Mouse (Mus musculus) hematopoietic stem cell, adult 5-6 weeks (primary cell): Measurements from ENCODE around the gene Stat6. TPM values are rescaled to one million over a fixed set of nuclear protein-coding genes. Genes with fewer than 3 reads are reported as not detected.

Experiments used
- ATAC-seq, 2 experiments: fragments of 125-278 bp in 1 of 2; replicated peaks in 1 of 2; 2 replicates each; pipeline ENCODE4 v1.8.0; 2016 to 2017; ENCODE audit warnings: inconsistent platforms in 2 of 2, mild to moderate bottlenecking in 2 of 2, moderate number of reproducible peaks in 2 of 2, low read depth in 1 of 2, moderate TSS enrichment in 1 of 2; ENCODE audit not compliant: low FRiP score in 2 of 2, poor library complexity in 2 of 2, severe bottlenecking in 2 of 2, insufficient read depth in 1 of 2, low TSS enrichment in 1 of 2
- total RNA-seq: library from RNA; stranded (forward); fragments of 172-1452, 232-1000 nt; gene quantifications from 2 replicates; pipeline ENCODE4 v1.2.3, GENCODE M21; 2017

Gene Stat6
- 49.8 and 50.8 TPM in 2 replicates for total RNA-seq

- peak; percentile 88 to 89 for ATAC-seq
These were observed at the start of gene Stat6 for GRCm38 (mm10) chr10:127642772-127643552. Gene Stat6 (plus strand): TSS chr10:127642986.

DNA sequence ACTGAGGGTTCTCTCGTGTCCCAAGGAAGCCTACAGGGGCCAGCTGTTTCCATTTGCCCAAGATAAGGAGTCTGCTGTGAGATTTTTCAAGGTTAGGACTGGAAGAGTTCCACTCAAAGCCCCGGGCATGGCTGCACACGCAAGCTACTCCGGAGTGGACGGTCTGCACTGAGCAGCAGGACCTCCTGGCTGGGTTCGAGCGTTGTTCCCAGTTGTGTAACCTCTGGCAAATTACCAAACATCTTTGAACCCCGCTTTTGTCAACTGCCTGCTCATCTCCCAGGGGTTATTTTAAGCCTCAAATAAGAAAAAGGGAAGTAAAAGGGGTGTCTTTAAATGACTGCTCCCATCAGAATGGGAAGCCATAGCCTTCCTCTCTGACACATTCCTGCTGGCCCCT lies 48.4 kb upstream of the Stat6 start:
- no peak; a peak in 1 of 4 replicates for ATAC-seq

GRCm38 (mm10) chr10:127594930-127595715 lies 47.7 kb upstream of the Stat6 start:
- ATAC-seq: no peak

DNA sequence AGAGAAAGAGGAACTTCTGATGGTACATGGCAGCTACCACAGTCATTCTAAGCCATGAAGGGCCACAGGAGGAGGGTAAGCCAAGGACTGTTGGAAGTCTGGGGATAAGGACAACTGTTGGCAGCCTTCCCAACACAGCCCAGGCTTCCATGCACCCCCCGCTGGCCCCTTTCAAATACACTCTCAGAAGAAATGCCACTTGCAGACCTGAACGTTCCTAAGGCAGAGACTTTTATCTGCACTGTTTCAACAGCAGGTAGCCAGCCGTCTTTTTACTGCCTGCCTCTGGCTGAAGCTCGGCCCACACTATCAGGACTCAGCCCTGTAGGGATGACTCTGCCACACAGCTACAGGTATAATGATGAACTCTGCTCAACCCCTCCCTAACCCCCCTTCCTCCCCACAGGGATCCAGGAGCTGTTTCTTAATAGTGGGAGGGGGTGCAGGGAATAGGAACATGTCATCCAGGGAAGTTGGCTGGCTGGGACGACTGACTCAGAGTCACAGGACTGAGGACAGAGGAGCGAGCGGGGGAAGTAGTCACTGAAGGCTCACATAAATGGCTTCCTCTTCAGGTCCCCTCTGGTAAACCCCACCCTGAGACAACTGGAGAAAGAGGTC lies 46.4 kb upstream of the Stat6 start:
- ATAC-seq: no peak

- peak; percentile 71 to 74 for ATAC-seq
These were observed 45.4 kb upstream of the Stat6 start for GRCm38 (mm10) chr10:127597311-127597901.

- no peak for ATAC-seq
These were observed 44.2 kb upstream of the Stat6 start for GRCm38 (mm10) chr10:127598607-127599006.

DNA sequence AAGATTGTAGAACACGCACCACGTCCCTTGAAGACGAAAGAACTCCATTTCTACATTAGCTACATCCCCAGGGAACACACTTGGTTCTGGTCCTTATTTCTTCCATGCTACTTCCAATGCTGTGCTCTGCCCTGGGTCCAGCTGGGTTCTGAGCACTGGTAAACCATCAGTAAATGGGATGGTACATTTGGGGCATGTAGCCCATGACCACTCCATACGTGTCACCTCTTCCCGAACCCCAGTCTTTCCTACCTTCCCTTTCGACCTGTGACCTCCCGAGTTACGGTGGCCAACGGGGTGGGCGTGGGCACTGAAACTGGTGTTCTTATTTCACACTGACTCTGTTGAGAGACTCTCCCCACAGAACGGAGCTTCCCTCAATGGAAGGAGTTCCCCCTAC lies 43.5 kb upstream of the Stat6 start:
- ATAC-seq: no peak

DNA sequence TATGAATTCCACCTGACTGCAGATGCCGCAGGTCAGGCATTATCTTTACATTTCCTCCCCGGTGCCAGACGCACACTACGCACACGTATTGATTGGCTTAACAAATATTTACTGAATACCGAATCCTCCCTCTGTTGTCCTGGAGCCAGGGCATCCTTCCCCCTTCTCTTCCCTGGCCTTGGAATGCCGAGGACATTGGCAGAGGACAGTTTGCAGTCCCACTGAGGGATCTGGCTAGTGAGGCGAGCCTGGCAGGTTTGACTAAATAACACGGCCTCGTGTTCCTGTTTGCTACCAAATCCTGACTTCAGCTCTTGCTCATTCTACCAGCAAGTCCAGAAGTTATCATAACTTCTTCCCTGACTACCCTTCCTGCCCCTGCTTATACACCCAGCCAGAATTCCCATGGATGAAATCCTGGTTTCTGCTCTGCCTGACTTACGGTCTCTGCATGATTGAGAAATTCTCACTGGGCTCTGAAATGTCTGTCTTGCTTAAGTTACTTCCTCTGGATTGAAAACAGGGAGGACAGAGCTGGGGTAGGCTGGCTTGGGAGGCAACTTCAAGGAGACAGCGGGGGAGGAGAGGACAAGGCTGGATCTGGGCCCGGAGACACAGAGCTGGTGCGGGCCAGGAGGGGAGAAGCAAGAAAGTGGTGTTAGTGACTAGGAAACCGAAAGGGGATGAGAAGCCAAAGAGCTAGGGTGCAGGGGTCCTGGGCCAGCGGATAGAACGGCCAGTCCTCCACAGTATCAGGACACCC lies 42.8 kb upstream of the Stat6 start:
- no peak for ATAC-seq

DNA sequence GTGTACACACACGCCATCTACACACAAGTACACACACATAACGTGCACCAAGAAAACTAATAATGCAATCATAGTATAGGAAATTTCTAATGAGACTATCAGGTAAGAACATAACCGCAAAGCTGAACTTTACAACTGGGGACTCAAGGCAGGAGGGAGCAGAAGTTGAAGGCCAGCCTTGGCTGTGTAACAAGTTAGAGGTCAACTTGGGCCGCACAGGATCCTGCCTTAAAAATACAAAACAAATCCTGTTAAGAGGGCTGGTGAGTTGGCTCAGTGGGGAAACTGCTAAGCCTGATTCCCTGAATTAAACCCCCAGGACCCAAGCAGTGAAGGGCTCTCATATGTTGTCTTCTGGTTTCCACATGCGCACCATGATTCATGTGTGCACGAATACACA lies 40.6 kb upstream of the Stat6 start:
- no peak for ATAC-seq

GRCm38 (mm10) chr10:127603437-127604371 lies 39.1 kb upstream of the Stat6 start:
- ATAC-seq: peak; percentile 21 to 23; a peak in 1 of 4 replicates

- peak; percentile 83 to 86 for ATAC-seq
These were observed 38.1 kb upstream of the Stat6 start for GRCm38 (mm10) chr10:127604465-127605250.

GRCm38 (mm10) chr10:127605251-127605547 lies 37.6 kb upstream of the Stat6 start:
- ATAC-seq: no peak

DNA sequence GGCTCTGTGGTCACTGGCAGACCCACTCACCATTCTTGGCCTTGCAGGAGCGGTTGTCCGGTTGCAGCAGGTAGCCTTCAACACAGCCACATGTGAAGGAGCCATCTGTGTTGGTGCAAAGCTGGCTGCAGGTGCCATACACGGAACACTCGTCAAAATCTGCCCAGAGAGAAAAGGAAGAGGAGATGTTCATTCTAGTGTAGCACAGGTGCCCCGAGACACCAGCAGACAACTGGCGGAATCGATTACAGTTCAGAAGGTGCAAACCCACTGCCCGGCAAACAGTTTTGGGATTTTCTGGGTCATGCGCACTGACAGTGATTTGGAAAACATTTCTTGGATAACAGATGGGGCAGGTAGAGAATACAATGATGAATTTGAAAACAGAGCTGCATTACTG lies 37.0 kb upstream of the Stat6 start:
- ATAC-seq: no peak

DNA sequence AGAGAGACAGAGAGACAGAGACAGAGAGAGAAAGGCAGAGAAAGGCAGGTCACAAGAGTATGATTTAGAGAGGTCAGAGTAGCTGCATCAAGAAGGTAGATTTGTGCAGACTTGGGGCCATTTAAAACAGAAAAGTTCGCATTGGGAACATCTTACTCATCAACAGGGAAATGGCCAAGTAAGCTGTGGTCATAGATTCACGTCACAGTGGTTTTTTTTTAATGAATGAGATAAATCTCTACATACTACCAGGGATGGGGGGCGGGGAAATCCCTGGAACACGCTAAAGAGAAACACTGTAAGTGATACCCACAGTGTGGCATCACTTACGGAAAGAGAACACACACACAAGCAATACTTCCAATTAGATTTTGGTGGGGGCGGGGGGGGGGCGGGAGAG lies 35.7 kb upstream of the Stat6 start:
- ATAC-seq: no peak

DNA sequence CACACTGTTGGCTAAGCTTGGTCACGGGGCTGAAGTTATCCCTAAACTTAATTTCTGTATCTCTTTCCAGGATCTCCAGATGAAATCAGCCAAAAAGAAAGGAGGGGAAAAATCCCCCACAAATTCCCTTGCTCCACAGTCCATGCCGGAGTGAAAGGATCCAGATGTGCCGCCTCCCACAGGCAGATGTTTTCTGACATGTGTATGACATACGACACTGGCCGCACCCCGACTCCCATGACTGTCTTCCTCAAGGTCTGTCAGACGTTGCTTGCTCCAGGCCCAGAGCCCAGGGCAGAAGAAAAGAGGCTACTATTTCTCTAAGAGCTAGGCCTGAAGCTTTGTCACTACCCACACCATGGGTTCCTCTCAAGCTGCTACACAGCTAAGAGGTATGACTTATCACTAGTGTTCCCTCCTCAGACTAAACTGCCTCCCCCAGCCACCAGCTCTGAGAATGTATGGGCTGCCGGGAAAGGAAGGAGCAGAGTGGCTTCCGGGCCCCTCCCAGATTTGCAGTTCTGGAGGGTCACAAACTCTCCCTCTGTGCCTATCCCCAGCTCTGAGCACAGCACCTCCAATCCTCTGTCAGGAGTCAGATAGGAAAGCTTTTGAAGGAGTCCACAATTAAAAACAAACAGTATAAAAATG lies 33.2 kb upstream of the Stat6 start:
- ATAC-seq: no peak
